Mouse (Mus musculus) embryo, embryonic 11 days (tissue): ENCODE results near the gene Tmbim4.

Source experiments
- DNase-seq: peaks from one replicate; pipeline ENCODE4 v3.0.0-alpha.2; 2015

Tmbim4 gene

GRCm38 (mm10) chr10:120201131-120201921, at the start of gene Tmbim4:
Gene Tmbim4, plus strand, starts transcription at chr10:120201590.
- peak; percentile 63 for DNase-seq

GRCm38 (mm10) chr10:120151672-120152071, 49.7 kb upstream of the Tmbim4 start:
- no peak for DNase-seq

GRCm38 (mm10) chr10:120153911-120154310, 47.5 kb upstream of the Tmbim4 start:
- DNase-seq: no peak

GRCm38 (mm10) chr10:120160533-120160932, 40.9 kb upstream of the Tmbim4 start:
- DNase-seq: no peak

GRCm38 (mm10) chr10:120162840-120163239, 38.5 kb upstream of the Tmbim4 start:
- no peak for DNase-seq

GRCm38 (mm10) chr10:120163490-120163889, 37.9 kb upstream of the Tmbim4 start:
- no peak for DNase-seq

- DNase-seq: no peak
These were observed 36.2 kb upstream of the Tmbim4 start for GRCm38 (mm10) chr10:120164931-120165792.

- no peak for DNase-seq
These were observed 35.4 kb upstream of the Tmbim4 start for GRCm38 (mm10) chr10:120165793-120166503.

- no peak for DNase-seq
These were observed 33.3 kb upstream of the Tmbim4 start for GRCm38 (mm10) chr10:120168070-120168469.

GRCm38 (mm10) chr10:120169064-120169463, 32.3 kb upstream of the Tmbim4 start:
- DNase-seq: no peak

GRCm38 (mm10) chr10:120169841-120170240, 31.5 kb upstream of the Tmbim4 start:
- no peak for DNase-seq

GRCm38 (mm10) chr10:120170277-120170676, 31.1 kb upstream of the Tmbim4 start:
- DNase-seq: no peak

- no peak for DNase-seq
These were observed 30.1 kb upstream of the Tmbim4 start for GRCm38 (mm10) chr10:120171340-120171739.

- no peak for DNase-seq
These were observed 27.1 kb upstream of the Tmbim4 start for GRCm38 (mm10) chr10:120174192-120174705.

GRCm38 (mm10) chr10:120182887-120183286, 18.5 kb upstream of the Tmbim4 start:
- DNase-seq: no peak

- no peak for DNase-seq
These were observed 18.0 kb upstream of the Tmbim4 start for GRCm38 (mm10) chr10:120183342-120183741.

GRCm38 (mm10) chr10:120188513-120188912, 12.9 kb upstream of the Tmbim4 start:
- DNase-seq: no peak

GRCm38 (mm10) chr10:120189276-120189675, 12.1 kb upstream of the Tmbim4 start:
- no peak for DNase-seq

- DNase-seq: no peak
These were observed 11.6 kb upstream of the Tmbim4 start for GRCm38 (mm10) chr10:120189782-120190181.

- DNase-seq: no peak
These were observed 10.2 kb upstream of the Tmbim4 start for GRCm38 (mm10) chr10:120191165-120191564.

- DNase-seq: no peak
These were observed 9.1 kb upstream of the Tmbim4 start for GRCm38 (mm10) chr10:120192278-120192677.

- no peak for DNase-seq
These were observed 8.1 kb upstream of the Tmbim4 start for GRCm38 (mm10) chr10:120193255-120193654.
